Mouse (Mus musculus): Measurements from ENCODE around the gene Jazf1.
A peak's percentile ranks its signal among the peaks of the same experiment; 100 is the strongest.

Gene Jazf1

DNA sequence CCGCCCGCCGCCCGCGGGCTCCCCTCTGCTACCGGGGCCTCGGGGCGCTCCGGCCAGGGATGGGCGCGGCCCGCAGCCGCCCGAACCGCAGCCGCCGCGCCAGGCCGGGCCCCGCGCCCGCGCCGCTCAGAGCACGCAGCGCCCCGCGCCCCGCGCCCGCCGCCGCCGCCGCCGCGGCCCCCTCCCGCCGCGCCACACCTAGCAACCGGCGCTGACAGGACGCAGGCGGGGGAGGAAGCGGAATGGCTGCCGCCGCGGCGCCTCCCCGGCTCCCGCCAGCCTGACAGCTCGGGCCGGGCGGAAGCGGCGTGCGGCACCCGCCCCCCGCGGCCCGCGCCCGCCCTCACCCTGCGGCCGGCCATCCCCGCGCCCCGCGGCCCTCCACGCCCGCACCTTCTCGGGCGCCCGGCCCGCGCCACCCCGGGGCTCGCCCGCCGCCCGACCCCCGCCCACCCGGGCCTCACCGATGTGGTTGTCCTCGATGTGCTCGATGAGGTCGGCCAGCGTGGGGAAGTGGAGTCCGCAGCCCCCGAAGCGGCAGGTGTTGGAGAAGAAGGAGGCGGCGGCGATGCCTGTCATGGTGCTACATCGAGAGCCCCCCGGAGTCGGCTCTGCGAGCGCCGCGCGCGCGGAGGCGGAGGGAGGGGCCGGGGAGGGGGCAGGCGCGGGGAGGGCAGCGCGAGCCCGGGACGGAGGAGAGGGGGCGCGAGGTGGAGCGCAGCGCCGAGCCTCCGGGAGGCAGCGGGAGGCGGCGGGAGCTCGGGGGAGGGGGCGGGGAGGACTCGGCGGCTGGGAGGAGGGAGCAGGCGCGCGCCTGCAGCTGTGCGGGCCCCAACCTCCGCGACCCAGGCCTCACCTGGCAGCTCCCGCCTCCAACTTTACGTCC, at the start of gene Jazf1:
Gene Jazf1 (minus strand): TSS at position 643 of the 886 bp plus-strand sequence.
- peak; percentile 67 for DNase-seq

DNA sequence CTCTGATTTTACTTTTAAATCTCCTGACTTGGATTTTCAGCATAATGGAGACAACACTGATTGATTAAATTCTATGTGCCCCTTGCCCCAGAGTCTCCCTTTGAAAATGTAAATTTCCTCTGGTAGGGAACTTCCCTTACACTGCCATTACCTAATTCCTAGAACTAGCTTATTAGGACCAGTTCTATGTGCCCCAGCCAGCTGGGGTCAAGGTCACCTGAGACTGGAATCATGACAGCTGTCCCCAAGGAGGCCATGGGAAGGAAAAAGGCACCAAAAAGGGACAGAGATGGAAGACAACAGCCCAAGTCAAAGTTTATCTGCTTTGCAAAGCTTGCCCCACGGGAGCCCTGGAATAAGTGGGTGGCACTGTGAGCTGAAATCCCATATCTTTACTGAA, 49.4 kb upstream of the Jazf1 start:
- no peak for DNase-seq

DNA sequence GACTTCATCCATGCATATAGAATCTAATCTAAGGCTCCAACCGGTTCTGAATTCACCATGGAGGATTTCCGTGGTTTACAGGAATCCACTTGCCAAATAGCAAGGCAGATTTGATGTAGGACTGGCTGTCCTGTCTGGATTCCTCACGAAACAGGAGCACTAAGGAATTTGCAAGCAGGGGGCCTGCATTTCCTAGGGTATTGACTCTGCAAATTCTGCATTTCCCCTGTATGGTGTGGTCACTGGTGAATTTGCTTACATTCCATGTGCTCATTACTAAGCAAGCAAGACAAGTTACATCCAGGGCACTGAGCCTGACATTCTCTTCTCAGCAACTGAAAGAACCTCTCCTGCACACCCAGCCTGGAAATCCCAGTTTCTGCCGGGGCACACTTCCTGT, 18.4 kb upstream of the Jazf1 start:
- no peak for DNase-seq

DNA sequence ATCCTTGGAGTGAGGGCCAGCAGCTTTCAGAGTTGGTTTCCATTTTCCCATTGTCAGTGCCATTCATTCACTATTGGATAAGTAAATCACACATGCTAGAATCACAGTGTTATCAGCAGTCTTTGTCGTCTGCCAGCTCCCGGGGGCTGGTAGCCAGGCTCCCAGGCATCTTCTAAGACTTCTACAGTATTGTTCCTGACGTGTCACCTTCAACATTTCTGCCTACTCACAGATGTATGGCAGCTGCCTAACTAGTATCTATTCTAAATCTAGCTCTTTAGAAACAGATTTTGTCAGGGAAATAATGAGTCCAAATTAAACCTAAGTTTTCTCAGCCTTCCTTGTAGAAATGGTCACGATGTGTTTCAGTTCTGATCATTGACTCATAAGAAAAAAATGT, 12.8 kb upstream of the Jazf1 start:
- DNase-seq = no peak

DNA sequence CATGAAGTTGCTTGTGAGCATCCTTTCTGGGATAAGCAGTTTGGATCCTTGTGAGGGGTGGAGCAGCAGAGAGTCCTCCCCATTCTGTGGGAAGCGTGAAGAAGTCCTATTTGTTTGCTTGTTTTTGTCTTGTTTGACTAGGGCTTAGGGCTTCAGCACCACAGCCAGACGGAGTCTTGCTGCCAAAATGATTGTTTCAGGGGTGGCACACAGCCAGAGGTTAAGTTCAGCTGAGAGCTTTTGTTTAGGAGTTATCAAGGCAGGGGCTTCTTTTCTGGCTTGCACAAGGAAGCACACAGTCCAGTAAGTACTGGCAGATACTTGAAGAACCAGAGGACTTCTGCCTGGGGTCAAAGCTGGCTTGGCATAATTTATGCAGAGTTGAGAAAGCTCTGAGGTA, 10.2 kb upstream of the Jazf1 start:
- peak; percentile 21 to 23 for DNase-seq

DNA sequence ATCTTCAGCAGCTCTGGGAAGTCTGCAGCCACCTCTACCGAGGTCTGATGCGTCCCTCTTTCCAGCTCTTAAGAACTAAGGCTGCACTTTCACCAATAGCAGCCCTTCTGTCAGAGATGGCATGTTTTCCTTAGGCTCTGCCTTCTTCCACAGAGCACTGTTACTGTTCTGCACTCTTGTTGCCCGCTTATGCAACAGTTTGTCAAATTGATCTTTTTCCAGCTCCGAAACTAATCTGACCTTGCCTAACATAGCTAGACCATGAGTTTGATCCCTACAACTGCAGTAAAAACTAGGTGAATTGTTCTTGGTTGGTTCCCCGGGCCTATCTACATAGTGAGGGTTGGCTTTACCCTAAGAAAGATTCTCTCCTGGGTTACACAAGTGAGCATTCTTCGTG, 3.3 kb upstream of the Jazf1 start:
- no peak for DNase-seq

DNA sequence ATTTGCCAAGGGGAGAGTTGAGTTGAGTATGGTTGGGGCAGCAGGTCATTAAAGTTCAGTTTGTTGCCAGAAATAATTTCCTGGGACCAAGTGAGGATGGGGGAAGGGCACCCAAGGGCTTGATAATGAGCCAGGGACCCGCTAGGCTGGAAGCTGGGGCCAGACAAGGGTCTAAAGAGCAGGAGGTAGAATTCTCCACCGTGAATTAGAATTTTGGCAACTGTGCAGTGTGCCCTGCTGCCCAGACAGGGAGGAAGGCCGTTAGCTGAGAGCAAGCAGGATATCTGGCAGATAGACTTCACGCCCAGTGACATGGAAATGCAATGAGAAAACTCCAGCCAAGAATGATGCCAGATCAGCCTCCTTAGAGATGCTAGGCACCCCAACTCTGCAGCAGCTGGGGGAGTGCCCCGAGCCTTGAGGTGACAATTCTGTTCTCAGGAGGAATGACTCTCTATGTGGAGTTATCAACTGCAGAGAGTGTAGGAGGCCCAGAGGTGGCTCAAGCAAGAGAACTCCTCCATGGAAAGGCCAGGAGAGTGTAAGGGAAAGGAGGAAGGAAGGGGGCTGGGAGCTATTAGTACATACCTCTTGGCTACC, 1.6 kb upstream of the Jazf1 start:
- peak; percentile 74 to 88 for DNase-seq

DNA sequence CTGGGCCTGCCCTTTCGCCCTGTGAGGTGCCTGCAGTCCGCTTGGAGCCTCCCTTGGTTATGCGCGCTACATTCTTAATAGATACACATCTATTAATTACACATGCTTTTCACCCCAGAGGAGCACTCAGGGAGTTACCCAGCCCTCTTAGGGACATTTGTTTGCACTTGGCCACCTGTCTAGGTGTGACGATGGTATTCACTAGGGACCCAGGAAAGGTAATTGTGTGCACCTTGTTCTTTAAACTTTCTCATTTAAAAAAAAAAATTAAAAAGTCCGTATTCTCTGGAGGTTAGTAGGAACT, 396 bp upstream of the Jazf1 start:
- no peak for DNase-seq

DNA sequence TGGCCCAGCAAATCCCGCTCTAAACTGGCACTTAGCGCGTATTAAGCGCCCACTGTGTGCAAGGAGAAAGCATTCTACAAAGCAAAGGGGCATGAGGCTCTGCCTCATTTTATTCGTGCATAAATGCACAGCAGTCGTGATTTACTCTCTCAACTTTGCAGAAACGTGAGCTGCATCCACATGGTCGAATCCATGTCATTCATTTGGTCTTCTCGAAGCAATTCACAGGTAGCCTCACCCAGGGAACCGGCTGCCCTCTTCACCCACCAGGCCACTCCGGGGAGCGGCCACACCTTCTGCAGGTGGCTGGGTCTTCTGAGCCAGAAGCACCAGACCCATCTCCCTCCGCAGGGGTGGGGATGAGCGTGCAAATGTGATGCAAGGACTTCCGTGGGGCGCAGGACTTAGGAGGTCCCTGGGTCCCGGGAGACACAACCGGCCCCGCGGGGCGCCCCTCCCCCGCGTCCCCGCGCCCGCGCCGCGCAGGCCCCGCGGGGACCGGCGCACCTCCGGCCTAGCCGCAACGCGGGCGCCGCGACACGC, 914 bp downstream of the Jazf1 start:
- DNase-seq = peak; percentile 43 to 46

DNA sequence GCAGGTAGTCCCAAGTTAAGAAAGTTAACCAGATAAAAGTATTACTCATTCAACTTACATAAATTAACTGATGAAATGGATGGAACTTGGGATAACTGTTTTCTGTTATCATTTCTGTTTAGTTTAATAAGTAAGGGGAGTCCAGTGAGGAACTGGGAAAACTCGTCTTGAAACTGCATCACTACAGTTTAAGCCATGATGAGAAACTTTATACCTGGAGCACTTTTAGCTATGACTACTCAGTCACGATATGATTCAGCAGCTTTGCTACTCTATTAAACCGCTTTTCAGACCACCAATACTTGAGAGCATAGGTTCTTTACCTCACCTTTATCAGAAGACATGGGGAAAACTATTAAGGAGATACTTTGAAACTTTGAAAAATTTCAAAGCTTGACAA, 1.5 kb downstream of the Jazf1 start:
- DNase-seq = no peak

DNA sequence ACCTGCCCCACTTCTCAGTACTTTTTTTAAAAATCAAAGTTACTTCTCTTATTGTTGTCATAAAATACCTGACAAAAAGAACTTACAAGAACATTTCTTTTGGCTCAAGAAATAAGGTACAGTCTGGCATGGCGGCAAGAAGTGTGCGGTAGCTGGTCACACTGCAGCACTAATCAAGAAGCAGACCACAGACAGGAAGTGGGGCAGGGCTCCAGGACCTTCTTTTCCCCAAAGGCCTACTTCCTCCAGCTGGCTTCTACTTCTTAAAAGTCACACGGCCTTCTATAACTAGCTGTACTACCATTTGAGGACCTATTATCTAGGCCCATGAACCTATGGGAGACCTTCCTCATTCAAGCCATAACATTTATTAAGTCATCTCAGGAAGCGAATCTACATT, 4.4 kb downstream of the Jazf1 start:
- no peak for DNase-seq

DNA sequence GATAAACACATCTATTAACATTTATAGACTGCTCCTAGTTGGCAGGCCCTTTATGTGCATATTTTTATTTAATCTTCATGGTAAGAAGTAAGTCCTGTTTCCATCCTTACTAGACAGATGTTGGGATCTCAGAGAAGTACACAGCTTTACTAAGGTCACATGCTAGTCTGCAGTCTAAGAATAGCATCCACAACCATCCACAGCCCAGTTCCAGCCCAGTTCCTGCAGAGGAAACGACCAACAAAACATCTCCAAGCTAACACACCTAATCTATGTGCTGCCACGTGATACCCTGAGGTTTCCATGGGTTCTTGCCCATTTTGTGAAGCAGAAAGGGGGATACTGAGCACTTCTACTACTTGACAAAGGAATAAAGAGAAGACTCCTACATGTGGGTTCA, 13.5 kb downstream of the Jazf1 start:
- DNase-seq = no peak

DNA sequence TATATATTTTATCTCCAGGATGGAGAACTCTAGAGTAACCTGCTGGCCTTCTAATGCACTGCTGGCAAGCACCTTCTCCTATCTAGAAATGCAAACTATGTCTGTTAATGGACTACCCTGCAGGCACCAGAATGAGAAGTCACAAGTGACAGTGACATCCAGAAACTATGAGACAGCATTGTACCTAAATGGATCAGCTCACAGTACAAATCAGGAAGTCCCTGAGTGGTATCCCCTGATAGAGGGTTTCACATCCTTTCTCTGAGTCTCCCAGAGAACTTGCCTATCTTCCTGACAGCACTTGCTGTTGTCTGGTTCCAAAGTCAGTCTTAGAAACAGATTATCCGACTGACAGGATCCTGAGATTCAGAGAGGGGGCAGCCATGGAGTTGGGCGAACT, 22.9 kb downstream of the Jazf1 start:
- DNase-seq = no peak

DNA sequence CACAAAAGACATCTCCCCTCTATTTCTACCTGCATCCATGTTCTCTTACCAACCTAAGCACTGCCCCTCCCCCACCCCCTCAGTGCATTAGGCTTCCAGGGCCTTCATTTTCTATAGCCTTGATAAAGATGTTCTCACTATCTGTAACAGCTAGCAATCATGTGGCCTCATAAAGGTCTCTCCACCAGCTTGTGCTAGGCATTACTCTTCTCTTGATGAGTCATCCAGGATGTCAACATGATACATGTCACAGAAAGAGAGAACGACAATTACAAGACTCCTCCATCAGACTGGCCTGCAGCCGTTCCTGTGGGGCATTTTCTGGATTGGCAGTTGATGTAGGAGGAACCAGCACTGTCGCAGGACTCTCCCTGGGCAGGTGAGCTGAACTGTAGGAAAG, 30.3 kb downstream of the Jazf1 start:
- DNase-seq = no peak

DNA sequence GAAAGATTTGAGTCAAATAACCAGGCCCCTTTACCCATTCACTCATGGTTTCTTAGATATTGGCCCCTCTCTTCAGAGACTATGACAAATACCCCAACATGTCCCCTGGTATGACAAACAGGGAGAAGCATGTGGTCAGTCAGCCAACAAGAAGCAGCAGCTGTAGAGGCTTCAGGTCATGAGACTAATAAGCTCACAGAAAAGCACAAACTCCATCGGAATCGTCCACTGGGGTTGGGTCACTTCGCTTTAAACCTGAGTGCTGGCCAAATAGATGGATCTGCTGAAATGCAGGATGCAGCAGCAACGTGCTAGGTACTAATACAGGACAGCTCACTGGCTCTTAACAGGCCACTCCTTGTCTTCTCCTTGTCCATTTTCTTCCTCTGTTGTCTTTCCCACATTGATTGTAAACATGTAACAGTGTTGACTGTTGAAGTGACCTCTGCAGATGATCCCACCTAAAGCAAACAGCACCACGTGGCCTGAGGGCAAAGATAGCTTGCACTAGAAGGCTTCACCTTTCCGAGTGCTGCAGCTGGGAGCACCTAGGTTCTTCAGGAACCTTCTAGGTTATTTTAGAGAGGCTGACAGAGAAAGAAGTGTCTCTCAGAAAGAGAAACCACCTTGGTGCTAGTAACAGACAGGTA, 33.9 kb downstream of the Jazf1 start:
- no peak for DNase-seq

DNA sequence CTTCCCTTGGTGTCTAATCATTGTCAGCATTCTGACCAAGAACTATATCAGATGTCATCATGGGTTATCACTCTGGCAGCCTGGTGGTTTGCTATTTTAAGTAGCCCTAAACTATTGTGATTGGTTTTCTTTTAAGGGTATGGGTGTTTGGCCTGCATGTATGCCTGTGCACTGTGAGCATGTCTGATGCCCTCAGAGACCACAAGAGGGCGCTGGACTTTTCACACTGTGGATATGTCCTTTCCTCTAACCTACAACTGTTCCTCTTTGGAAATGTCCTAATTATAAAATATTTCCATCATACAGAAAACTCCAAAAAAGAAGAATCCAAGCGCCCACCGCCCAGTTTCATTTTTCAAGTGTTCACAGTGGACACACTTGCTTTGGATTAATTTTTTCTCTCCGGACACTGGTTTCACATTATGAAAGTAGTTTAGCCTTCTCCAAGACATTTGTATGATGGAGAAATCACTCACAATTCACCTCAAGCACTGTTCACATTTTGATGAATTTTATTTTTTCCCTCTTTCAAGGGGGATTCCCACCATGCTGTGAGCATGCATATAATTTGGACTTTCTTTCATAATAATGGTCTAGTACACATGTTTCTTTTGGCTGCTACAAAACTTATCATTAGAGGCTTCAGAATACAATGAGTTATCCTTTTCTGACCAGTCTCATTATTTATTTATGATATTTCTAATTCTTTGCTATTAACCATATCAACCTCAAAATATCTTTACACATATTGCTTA, 35.5 kb downstream of the Jazf1 start:
- DNase-seq = peak; percentile 54 to 58

DNA sequence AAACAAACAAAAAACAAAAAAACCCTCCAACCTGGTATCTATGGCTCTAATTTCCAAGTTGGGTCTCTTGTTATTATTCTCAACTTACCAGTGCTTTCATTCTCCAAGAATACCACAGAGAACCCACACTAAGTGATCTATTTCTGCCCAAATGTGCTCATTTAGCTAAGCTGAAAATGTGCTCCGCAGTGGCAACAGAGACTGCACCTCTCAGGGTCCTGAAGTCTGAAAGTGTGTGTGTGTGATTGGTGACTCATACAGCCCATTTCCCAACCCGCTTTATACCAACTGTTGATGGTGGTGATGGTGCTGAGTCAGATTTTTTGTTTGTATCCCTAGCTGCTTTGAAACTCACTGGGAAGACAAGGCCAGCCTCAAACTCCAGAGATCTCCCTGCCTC, 46.4 kb downstream of the Jazf1 start:
- DNase-seq = no peak

DNA sequence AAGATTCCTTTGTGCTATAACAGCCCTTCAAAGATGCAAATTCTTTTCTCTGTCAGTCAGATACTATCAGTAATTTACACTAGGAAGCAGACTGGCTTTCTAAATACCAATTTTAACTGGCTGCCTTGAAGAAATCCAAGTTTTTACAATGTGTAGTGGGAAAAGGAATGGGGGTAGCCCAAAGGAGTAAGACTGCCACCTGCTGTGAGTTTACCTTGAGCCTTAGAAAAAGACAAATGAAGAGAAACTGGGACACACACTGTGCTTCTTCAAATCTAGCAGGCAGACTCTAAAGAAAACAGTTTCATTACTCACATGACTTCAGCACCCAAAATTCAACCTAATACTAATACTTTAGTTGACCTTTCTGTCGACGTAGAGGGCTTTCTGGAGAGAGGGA, 47.4 kb downstream of the Jazf1 start:
- DNase-seq = no peak

DNA sequence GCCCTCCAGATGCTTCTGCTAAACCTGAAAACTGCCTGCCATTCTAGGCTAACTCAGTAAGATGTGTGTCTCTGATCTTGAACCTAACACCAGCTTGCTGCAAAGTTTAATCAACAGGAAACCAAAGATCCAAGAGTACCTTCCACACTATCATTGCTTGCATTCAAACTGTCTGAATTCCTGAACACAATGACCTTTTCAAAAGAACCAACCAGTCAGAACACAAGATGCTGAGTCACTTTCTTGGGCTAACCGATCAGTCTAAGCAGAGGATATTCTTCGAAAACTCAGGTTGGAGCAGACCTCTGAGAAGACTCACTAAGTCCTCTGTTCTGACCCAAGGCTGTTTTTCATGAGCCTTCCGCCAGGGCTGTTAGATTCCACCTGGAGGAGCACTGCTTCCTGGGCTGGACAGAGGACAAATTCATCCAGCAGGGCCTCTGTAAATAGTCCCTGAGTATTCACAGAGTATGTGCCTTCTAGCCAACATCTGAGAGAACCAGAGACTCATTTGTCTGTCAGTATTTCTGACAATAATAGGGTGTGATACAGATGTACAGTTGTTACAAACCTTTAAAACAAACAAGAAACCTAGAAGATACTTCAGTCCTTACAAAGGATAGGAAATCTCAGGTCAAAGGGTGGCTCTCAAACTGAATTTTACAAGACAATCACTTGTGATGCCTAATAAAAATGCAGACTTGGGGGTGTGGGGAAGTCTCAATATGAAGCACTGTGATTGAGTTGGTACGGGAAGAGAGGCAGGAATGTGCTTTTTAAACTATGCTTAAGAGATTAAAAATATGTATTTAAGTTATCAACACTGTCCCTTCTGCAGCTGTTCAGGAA, 50.9 kb downstream of the Jazf1 start:
- DNase-seq = peak in 1 of 2 experiments; percentile 31

DNA sequence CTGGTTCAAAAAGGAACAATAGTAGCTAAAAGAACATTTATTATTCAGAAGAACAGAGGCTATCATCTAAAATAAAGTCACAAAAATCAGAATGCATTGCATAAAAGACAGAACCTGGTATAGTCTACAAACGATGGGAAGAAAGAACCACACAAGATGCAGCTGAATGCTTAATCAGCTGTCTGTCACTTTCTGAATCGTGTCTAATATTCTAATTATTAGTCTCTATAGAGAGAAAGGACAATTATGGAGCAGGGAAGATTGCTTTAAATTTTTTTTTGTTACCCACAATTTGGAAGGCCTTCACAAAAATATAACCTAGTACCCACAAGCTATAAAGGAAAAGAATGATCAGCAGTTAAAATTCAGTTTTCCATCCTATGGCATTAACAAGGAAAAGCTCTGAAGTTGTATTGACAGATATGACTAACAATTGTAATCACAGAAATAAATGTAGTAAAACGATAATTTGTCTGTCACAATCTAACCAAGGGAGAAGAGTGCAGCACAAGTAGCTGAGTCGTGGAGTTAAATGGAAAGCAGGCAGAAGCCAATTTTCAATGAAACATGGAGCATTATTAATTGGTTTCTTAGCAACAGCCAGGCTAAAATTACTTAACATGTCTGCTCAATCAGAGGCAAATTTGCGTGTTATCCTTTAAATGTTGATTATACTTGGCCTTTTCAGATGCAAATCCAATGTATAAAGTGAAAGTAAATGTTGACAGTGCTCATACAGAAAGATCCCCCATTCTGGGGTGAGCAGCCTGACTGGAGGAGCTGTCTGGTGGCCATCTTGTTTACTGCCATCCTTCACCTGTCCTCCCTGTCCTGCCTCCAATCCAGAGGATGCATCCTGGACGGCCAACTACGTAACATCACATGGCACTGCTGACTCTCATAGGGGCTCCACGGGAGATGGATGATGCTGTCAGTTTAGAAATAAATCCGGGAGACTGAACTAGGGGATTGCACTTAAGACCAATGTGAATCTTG, 53.7 kb downstream of the Jazf1 start:
- DNase-seq = no peak

DNA sequence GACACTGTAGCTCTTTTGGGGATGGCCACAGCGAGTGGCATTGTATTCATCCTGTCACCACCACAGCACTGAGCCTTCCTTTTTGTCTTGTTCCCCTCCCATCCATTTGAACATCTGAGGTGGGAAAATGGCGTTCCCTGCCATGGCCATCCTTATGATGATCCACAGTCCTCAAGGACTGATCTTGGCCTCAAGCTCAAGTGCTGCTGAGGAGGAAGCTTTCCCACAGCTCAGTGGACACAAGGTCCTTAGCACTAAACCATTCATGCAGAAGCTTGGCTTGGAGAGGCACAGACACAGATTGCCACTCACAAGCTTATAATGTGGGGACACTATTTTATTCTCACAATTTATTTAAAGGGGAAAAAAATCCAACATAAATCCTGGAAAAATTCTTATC, 58.1 kb downstream of the Jazf1 start:
- DNase-seq = peak; percentile 60 to 67

Data from cerebellum, postnatal 10 days (tissue).